Mouse (Mus musculus) bone marrow, adult 2 months (tissue): ENCODE measurements around the gene Dnaaf5. TPM values are rescaled to one million over a fixed set of nuclear protein-coding genes. Genes with fewer than 3 reads are reported as not detected.

ENCODE experiments used
- H3K27ac ChIP-seq: fragments of 200-500 bp; 2 replicates; pipeline ENCODE4 v1.5.1; 2012; ENCODE audit warnings: low read depth, mild to moderate bottlenecking, control low read depth, inconsistent platforms, low read length; ENCODE audit not compliant: control insufficient read depth, poor library complexity, insufficient read depth
- H3K4me1 ChIP-seq: fragments of 200-500 bp; 2 replicates; pipeline ENCODE4 v1.6.1; 2011; ENCODE audit warnings: low read length; ENCODE audit not compliant: control insufficient read depth, insufficient read depth
- H3K4me3 ChIP-seq: fragments of 200-500 bp; replicated peaks from 2 replicates; pipeline ENCODE3; 2011; ENCODE audit warnings: mild to moderate bottlenecking, low read depth, low read length, control low read depth; ENCODE audit not compliant: control insufficient read depth
- CTCF ChIP-seq: fragments of 200-500 bp; IDR thresholded peaks from 2 replicates; pipeline ENCODE4 v1.5.1; 2011; ENCODE audit warnings: low read length, control low read depth; ENCODE audit not compliant: control insufficient read depth, insufficient read depth
- POLR2A ChIP-seq: fragments of 200-500 bp; IDR thresholded peaks from 2 replicates; pipeline ENCODE4 v1.6.1; 2011; ENCODE audit warnings: low read depth, mild to moderate bottlenecking, control low read depth, low read length, borderline replicate concordance; ENCODE audit not compliant: control insufficient read depth
- WGBS: fragments of 180-500 bp; shearing (Covaris S2); methylation state at CpG from one replicate; pipeline ENCODE4 v1.1.7; 2018; 5-methylcytosine and 5-hydroxymethylcytosine counted together
- polyA plus RNA-seq: library from polyadenylated mRNA; stranded (reverse); fragments of >200 nt; gene quantifications from 2 replicates; pipeline ENCODE4 v1.2.4, GENCODE M21; 2011; ENCODE audit warnings: low replicate concordance; ENCODE audit not compliant: missing spikeins, insufficient read depth, insufficient read length

Gene Dnaaf5
- polyA plus RNA-seq, 1 experiment = 6.5 TPM

DNA sequence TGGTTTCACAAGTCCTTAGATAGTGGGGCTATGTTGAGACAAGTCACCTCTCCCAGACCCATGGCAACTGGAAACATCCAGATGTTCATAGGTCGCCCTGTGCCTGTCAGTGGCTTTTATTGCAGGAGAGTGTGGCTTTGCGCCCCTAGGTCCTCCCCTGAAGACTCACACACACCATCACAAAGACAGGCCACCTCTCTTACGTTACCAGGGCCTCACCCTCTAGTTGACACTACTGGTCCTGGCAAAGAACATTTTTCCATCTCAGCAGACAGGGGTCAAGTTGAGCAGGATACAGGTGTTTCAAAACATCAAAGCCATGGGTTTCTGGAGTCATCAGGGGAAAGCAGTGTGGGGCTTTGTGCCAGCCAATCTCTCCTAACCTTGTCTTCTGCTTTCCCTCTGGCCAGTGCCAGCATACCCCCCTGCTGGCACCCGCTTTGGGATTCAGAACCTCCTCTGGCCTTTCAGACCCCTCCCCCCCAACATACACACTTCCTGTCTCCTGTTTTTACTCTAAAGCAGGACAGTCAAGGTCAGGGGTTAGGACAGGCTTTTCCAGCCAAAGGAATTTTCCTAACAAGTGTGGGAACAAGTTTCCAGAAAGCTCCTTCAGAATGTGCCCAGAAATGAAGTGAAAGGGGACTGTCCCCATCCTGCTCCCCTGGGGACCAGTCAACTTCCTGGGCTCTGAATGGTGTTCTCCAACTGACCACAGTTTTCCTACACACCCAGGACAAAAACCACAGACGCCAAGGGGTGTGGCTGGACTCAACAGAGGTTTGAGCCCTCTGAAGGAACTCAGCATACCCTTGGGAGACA lies 31.7 kb upstream of the Dnaaf5 start:
- no peak overlapping the region for H3K27ac ChIP-seq
- no peaks in the 10 kb centered on the region; the same call in 1 of the 2 replicates for H3K4me1 ChIP-seq
- no peak for TF ChIP-seq POLR2A
- 55% methylated on average over 5 of the region's 5 CpGs for whole genome bisulfite sequencing
- H3K4me3 ChIP-seq = no peak overlapping the region

DNA sequence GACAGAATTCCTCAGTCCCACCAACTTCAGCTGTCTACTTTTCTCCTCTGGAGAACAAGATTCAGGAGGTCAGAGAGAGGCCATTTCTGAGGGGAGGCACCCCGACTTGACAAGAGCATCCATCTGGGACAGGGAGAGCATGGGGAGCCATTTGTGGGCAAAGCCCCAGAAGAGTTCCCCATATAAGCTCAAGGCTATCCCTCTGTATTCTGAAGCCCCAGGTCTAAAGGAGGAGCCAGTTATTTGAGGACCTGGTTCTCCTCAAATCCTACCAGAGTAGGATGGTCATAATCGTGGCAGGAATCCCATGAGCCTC lies 31.1 kb upstream of the Dnaaf5 start:
- no peak overlapping the region for H3K4me3 ChIP-seq
- no peaks in the 10 kb centered on the region; the same call in 1 of the 2 replicates for H3K4me1 ChIP-seq
- TF ChIP-seq CTCF (no peak), POLR2A (no peak)
- 53% methylated on average over 2 of the region's 2 CpGs for WGBS
- H3K27ac ChIP-seq = no peak overlapping the region

DNA sequence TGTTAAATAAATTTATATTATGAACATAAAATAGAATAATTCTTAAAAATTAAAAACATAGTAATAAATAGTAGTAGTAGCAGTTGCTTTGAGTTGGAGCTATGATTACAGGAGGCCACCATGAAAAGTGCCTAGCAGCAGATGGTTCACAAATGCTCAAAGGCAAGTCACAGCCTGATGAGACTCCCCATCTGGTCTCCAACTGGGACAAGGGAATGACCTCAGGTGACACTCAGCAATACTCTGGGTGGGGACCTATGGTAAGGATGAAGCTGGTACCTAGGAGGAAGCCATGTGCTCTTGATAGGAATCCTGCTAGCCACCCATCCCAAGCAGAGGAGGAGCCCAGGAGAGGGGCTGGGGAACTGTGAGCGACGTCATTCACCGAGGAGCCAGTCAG lies 24.3 kb upstream of the Dnaaf5 start:
- Histone ChIP-seq H3K27ac (no peak overlapping the region), H3K4me1 (no peaks in the 10 kb centered on the region), H3K4me3 (no peak overlapping the region)
- 86% methylated on average over 3 of the region's 3 CpGs for WGBS
- TF ChIP-seq CTCF = no peak
- TF ChIP-seq POLR2A = no peak

DNA sequence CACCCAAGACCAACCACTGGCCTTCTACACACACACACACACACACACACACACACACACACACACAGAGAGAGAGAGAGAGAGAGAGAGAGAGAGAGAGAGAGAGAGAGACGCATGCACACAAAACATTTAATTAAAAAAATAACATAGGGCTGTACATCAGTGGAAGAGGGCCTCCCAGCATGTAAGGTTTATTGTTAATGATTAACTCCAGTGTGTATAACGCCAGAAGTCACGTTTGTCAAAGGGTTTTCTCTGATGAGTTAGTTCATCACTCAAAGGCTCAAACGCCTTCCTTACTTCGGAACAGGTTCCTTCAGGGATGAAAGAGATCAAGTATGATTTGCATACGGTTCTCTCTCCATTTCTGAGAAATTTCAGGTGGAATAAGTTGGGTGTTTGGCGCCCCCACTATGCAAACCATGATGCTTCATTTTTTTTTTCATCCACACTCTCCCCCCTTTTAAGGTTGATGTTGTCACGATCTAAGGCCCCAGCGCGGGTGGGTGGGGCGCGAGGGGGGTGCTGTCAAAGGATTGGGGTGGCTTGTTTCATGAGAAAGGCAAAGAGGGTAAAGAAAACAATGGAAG lies 21.5 kb upstream of the Dnaaf5 start:
- Histone ChIP-seq H3K4me3 (no peak overlapping the region), H3K27ac (no peak overlapping the region), H3K4me1 (no peaks in the 10 kb centered on the region)
- 61% methylated on average over 12 of the region's 12 CpGs for whole genome bisulfite sequencing
- no peak for TF ChIP-seq CTCF
- TF ChIP-seq POLR2A = no peak

DNA sequence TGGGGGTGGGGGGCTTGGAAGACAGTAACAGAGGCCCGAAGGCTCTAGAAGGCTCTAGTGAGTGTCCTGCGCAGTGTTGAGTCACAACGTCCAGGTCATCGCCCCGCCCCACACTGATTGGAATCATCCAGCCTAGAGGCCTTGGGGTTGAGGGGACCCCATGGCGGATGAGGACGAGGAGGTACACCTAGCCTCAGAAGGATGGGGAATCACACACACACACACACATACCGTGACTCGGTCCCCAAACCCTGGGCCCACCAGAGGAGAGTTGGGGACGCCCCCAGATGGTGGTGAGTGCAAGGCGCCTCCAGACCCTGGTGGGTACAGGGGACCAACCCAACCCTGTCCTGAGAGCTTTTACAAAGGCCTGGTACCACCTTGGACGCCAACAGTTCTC lies 20.9 kb upstream of the Dnaaf5 start:
- no peak overlapping the region for H3K27ac ChIP-seq
- TF ChIP-seq POLR2A = no peak
- no peak for TF ChIP-seq CTCF
- 50% methylated on average over 12 of the region's 12 CpGs for WGBS
- no peaks in the 10 kb centered on the region for H3K4me1 ChIP-seq
- H3K4me3 ChIP-seq = no peak overlapping the region

DNA sequence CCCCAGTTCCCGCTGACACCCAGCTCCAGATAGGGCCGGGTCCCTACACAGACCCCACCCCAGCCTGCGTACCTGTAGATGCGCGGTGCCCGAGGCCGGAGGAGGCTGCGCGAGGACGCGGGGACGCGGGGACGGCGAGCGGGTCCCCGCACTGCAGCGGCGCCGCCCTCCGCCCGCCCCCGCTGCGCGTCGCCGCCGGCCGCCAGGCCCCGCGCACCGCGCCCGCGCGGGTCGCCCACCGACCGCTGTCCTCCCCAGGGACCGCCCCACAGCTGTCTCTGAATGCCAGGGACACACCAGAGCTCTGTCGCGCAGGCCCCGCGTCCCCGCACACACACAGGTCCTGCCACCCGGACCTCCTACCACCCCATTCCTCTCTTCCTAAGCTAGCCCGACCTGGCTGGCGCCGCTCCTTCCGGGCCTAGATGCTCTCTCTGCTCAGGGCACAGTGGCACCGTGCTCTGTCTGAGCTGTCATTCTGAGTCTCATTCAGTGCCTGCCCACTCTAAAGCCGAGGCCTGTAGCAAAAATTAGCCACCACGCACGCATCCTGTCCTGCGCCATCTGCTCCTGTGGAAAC lies 20.4 kb upstream of the Dnaaf5 start:
- Histone ChIP-seq H3K4me1 (no peaks in the 10 kb centered on the region), H3K4me3 (no peak overlapping the region), H3K27ac (no peak overlapping the region)
- 10% methylated on average over 39 of the region's 55 CpGs for WGBS
- TF ChIP-seq CTCF = no peak
- no peak for TF ChIP-seq POLR2A

DNA sequence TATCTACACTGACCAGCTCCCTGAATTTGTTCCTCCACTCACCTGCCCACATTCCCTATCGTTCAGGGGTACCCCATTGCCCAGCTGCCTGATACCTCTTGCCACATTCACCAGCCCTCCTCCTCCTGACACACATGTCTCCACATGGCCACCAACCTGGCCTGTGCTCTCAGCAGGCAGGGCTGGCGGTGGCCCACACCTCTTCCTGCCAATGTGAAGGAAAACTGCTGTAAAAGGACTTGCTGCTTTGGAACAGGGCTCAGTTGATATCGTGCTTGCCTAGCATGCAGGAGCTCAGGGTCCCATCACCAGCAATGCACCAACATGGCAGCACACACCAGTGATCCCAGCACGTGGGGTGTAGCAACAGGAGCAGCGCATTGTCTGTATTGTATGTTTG lies 19.7 kb upstream of the Dnaaf5 start:
- TF ChIP-seq POLR2A (no peak), CTCF (no peak)
- Histone ChIP-seq H3K27ac (no peak overlapping the region), H3K4me3 (no peak overlapping the region), H3K4me1 (no peaks in the 10 kb centered on the region)
- 81% methylated on average over 5 of the region's 5 CpGs for WGBS

DNA sequence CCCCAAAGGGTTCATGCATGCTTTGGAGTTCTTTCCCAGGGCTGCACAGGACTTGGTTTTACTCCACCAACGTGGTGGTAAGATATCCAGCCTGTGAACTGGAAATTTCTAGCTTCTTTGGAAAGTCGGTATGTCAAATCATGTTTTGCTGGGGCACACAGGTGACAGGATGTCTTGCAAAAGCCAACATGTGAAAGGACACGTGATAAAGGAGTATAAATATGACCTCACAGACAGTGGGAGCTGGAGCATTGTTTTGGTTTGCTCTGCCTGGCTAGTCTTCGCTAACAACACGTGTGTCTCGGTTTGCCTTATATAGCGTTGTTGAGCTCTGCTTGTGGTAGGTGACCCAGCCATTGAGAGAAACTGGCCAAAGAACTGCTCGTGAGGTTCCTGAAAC lies 15.5 kb upstream of the Dnaaf5 start:
- H3K4me3 ChIP-seq = no peak overlapping the region
- WGBS = 54% methylated on average over 8 of the region's 8 CpGs
- no peak overlapping the region for H3K27ac ChIP-seq
- TF ChIP-seq POLR2A (no peak), CTCF (no peak)
- no peaks in the 10 kb centered on the region for H3K4me1 ChIP-seq
